17 mouse cellular contexts compared by ENCODE assay signal in genomic region chr9:40418803-40419202, GRCm38 (mm10).
DNase-seq lines count a peak whose midpoint lies in the region; ATAC-seq and TF ChIP-seq lines count a peak whose summit lies in the region.
"Had no signal": no experiment of that assay in that cellular context is flagged by ENCODE, and none has a peak within 500 bp of the region (broad histone marks: within the 10 kb centered on the region; RNA-seq: fewer than 3 reads in every experiment).

No protein-coding gene starts in this region.

- H3K4me3 ChIP-seq in liver, adult 2 months (ENCODE audit: insufficient read depth, low read depth, low read length): no peak overlapping the region
- no peak overlapping the region for H3K4me3 ChIP-seq in liver, embryonic 12.5 days
- no peak overlapping the region for H3K4me3 ChIP-seq in lung, embryonic 14.5 days (ENCODE audit: low read depth, low read length)
- no peak overlapping the region for H3K4me3 ChIP-seq in intestine, embryonic 15.5 days (replicated peaks)
- H3K4me3 ChIP-seq: midbrain, embryonic 12.5 days; neural tube, embryonic 12.5 days had no signal

- H3K36me3 ChIP-seq in liver, adult 2 months (ENCODE audit: control insufficient read depth, insufficient read depth, low read length): no peaks in the 10 kb centered on the region
- no peaks in the 10 kb centered on the region for H3K36me3 ChIP-seq in liver, embryonic 12.5 days
- no peaks in the 10 kb centered on the region for H3K36me3 ChIP-seq in lung, embryonic 14.5 days (ENCODE audit: insufficient read depth)
- no peaks in the 10 kb centered on the region for H3K36me3 ChIP-seq in intestine, embryonic 15.5 days
- H3K36me3 ChIP-seq: midbrain, embryonic 12.5 days; neural tube, embryonic 12.5 days had no signal

- no peak overlapping the region for H3K4me2 ChIP-seq in liver, embryonic 12.5 days
- no peak overlapping the region for H3K4me2 ChIP-seq in lung, embryonic 14.5 days
- H3K4me2 ChIP-seq in intestine, embryonic 15.5 days (replicated peaks): no peak overlapping the region
- H3K4me2 ChIP-seq: midbrain, embryonic 12.5 days; neural tube, embryonic 12.5 days had no signal

- peak; percentile 44 to 59 for DNase-seq in heart, adult 18-20 months
- no peak for DNase-seq in heart, postnatal 25 days (ENCODE audit: low spot score)
- DNase-seq in liver, adult 2 months (ENCODE audit: extremely low read depth, low read depth, low spot score): peak; percentile 96
- DNase-seq in lung, embryonic 14.5 days: peak; percentile 11
- peak; percentile 84 for DNase-seq in lung, postnatal 36 days
- DNase-seq: cerebellum, adult 11-12 months; cerebellum, postnatal 25 days; embryo, embryonic 11 days; kidney, adult 11 months; right cerebral cortex, postnatal 4 days had no signal

- H3K79me2 ChIP-seq in liver, adult 2 months (ENCODE audit: control insufficient read depth, insufficient read depth, low read length): no peaks in the 10 kb centered on the region

- peaks cover 12% of the 10 kb centered on the region for H3K4me1 ChIP-seq in liver, adult 2 months (ENCODE audit: control insufficient read depth, insufficient read depth, low read length)
- H3K4me1 ChIP-seq in liver, embryonic 12.5 days: peaks cover 9% of the 10 kb centered on the region; the same call in 1 of the 2 replicates
- no peaks in the 10 kb centered on the region for H3K4me1 ChIP-seq in lung, embryonic 14.5 days (ENCODE audit: insufficient read depth)
- H3K4me1 ChIP-seq in intestine, embryonic 15.5 days (replicated peaks): 0 out of 2 replicates have a peak, but pooled peaks cover 4% of the 10 kb centered on the region
- H3K4me1 ChIP-seq: neural tube, embryonic 12.5 days had no signal

- TF ChIP-seq POLR2A in liver, adult 2 months (IDR thresholded peaks at IDR 0.05; ENCODE audit: extremely low read depth, insufficient read depth, low read length): no peak

- H3K9me3 ChIP-seq in liver, embryonic 12.5 days (replicated peaks): no peaks in the 10 kb centered on the region
- no peaks in the 10 kb centered on the region for H3K9me3 ChIP-seq in lung, embryonic 14.5 days (ENCODE audit: low read depth, low read length)
- H3K9me3 ChIP-seq in intestine, embryonic 15.5 days: no peaks in the 10 kb centered on the region
- H3K9me3 ChIP-seq: midbrain, embryonic 12.5 days; neural tube, embryonic 12.5 days had no signal

- intact Hi-C loops in heart, postnatal 25 days (cut with DNase I): loop anchor here (5.0 to 10.0 kb wide), 2 partner anchors 38 to 336 kb away; no protein-coding TSS in a partner anchor

- no peak overlapping the region for H3K27ac ChIP-seq in liver, adult 2 months (replicated peaks; ENCODE audit: insufficient read depth, low read depth, low read length)
- H3K27ac ChIP-seq in liver, embryonic 12.5 days: no peak overlapping the region
- H3K27ac ChIP-seq in lung, embryonic 14.5 days (ENCODE audit: low read depth): no peak overlapping the region
- H3K27ac ChIP-seq in intestine, embryonic 15.5 days: no peak overlapping the region
- H3K27ac ChIP-seq: hindbrain, postnatal 0 days; midbrain, embryonic 12.5 days; neural tube, embryonic 12.5 days; stomach, postnatal 0 days had no signal

- H3K9ac ChIP-seq in liver, adult 2 months (ENCODE audit: low read depth, low read length): no peak overlapping the region
- no peak overlapping the region for H3K9ac ChIP-seq in liver, embryonic 12.5 days
- no peak overlapping the region for H3K9ac ChIP-seq in lung, embryonic 14.5 days
- no peak overlapping the region for H3K9ac ChIP-seq in intestine, embryonic 15.5 days
- H3K9ac ChIP-seq: midbrain, embryonic 12.5 days; neural tube, embryonic 12.5 days had no signal

- 19% methylated on average over 5 of the region's 5 CpGs for WGBS in liver, adult 2 months
- WGBS in liver, embryonic 12.5 days (ENCODE audit: insufficient replicate concordance): 75% methylated on average over 5 of the region's 5 CpGs
- 85% methylated on average over 5 of the region's 5 CpGs for WGBS in lung, embryonic 14.5 days
- WGBS in intestine, embryonic 15.5 days: 89% methylated on average over 5 of the region's 5 CpGs

- TF ChIP-seq CTCF in liver, adult 2 months (IDR thresholded peaks at IDR 0.05; ENCODE audit: low read depth, low read length): no peak
- TF ChIP-seq CTCF in lung, embryonic 14.5 days (IDR thresholded peaks at IDR 0.05; ENCODE audit: low read depth): no peak

- peaks cover 4% of the 10 kb centered on the region; the same call in 1 of the 2 replicates for H3K27me3 ChIP-seq in liver, adult 2 months (ENCODE audit: control insufficient read depth, insufficient read depth, low read length)
- no peaks in the 10 kb centered on the region for H3K27me3 ChIP-seq in liver, embryonic 12.5 days (replicated peaks)
- no peaks in the 10 kb centered on the region for H3K27me3 ChIP-seq in lung, embryonic 14.5 days (ENCODE audit: insufficient read depth, low read length)
- no peaks in the 10 kb centered on the region for H3K27me3 ChIP-seq in intestine, embryonic 15.5 days (replicated peaks)
- H3K27me3 ChIP-seq: midbrain, embryonic 12.5 days; neural tube, embryonic 12.5 days had no signal

- no peak for ATAC-seq in liver, embryonic 12.5 days
- ATAC-seq in lung, embryonic 14.5 days (ENCODE audit: insufficient read depth): no peak
- ATAC-seq in intestine, embryonic 15.5 days: no peak
- ATAC-seq: forebrain, embryonic 16.5 days; hindbrain, postnatal 0 days had no signal
